Mouse (Mus musculus): ENCODE measurements around the gene Zfp451. TPM values are rescaled to one million over a fixed set of nuclear protein-coding genes. Genes with fewer than 3 reads are reported as not detected.
"Not testable (repeated sequence)": the region's sequence is repeated elsewhere in the genome, so short reads cannot be mapped to it uniquely, and the experiment has no call there.

The Zfp451 gene
- polyA plus RNA-seq, 1 experiment, result 152 TPM

GRCm38 (mm10) chr1:33749109-33749508, 65.3 kb downstream of the Zfp451 start:
- TF ChIP-seq POLR2A (IDR thresholded peaks at IDR 0.05; ENCODE audit: control insufficient read depth, low read depth, low read length), result no peak
- peak; percentile 11; the same call in 1 of the 2 replicates for TF ChIP-seq CTCF (IDR thresholded peaks at IDR 0.05; ENCODE audit: control insufficient read depth, insufficient read depth, insufficient replicate concordance, low read depth, low read length)
- Histone ChIP-seq H3K27ac (ENCODE audit: control insufficient read depth, insufficient read depth, low read depth, low read length) (no peak overlapping the region), H3K4me3 (ENCODE audit: control insufficient read depth, low read depth, low read length) (no peak overlapping the region), H3K27me3 (ENCODE audit: control insufficient read depth, insufficient read depth, low read length) (no peaks in the 10 kb centered on the region), H3K4me1 (ENCODE audit: control insufficient read depth, insufficient read depth, low read length) (no peaks in the 10 kb centered on the region; the same call in 1 of the 2 replicates), H3K36me3 (ENCODE audit: control insufficient read depth, insufficient read depth, low read length) (no peaks in the 10 kb centered on the region)

- Histone ChIP-seq H3K27me3 (ENCODE audit: control insufficient read depth, insufficient read depth, low read length) (no peaks in the 10 kb centered on the region), H3K4me1 (ENCODE audit: control insufficient read depth, insufficient read depth, low read length) (no peaks in the 10 kb centered on the region; the same call in 1 of the 2 replicates), H3K27ac (ENCODE audit: control insufficient read depth, insufficient read depth, low read depth, low read length) (no peak overlapping the region), H3K36me3 (ENCODE audit: control insufficient read depth, insufficient read depth, low read length) (no peaks in the 10 kb centered on the region; the same call in 1 of the 2 replicates), H3K4me3 (ENCODE audit: control insufficient read depth, low read depth, low read length) (no peak overlapping the region)
- TF ChIP-seq CTCF (IDR thresholded peaks at IDR 0.05; ENCODE audit: control insufficient read depth, insufficient read depth, insufficient replicate concordance, low read depth, low read length), result no peak
- no peak for TF ChIP-seq POLR2A (IDR thresholded peaks at IDR 0.05; ENCODE audit: control insufficient read depth, low read depth, low read length)
These were observed 68.5 kb downstream of the Zfp451 start for GRCm38 (mm10) chr1:33745901-33746300.

GRCm38 (mm10) chr1:33744815-33745214, 69.6 kb downstream of the Zfp451 start:
- not testable (repeated sequence) for H3K4me3 ChIP-seq (ENCODE audit: control insufficient read depth, low read depth, low read length); H3K4me1 ChIP-seq (ENCODE audit: control insufficient read depth, insufficient read depth, low read length); H3K27ac ChIP-seq (ENCODE audit: control insufficient read depth, insufficient read depth, low read depth, low read length); H3K36me3 ChIP-seq (ENCODE audit: control insufficient read depth, insufficient read depth, low read length); H3K27me3 ChIP-seq (ENCODE audit: control insufficient read depth, insufficient read depth, low read length)

GRCm38 (mm10) chr1:33742903-33743302, 71.5 kb downstream of the Zfp451 start:
- Histone ChIP-seq H3K36me3 (ENCODE audit: control insufficient read depth, insufficient read depth, low read length) (no peaks in the 10 kb centered on the region; the same call in none of the 2 replicates), H3K27me3 (ENCODE audit: control insufficient read depth, insufficient read depth, low read length) (no peaks in the 10 kb centered on the region), H3K4me1 (ENCODE audit: control insufficient read depth, insufficient read depth, low read length) (no peaks in the 10 kb centered on the region), H3K27ac (ENCODE audit: control insufficient read depth, insufficient read depth, low read depth, low read length) (no peak overlapping the region), H3K4me3 (ENCODE audit: control insufficient read depth, low read depth, low read length) (no peak overlapping the region)
- TF ChIP-seq CTCF (IDR thresholded peaks at IDR 0.05; ENCODE audit: control insufficient read depth, insufficient read depth, insufficient replicate concordance, low read depth, low read length) (peak; percentile 73; the same call in 1 of the 2 replicates), POLR2A (IDR thresholded peaks at IDR 0.05; ENCODE audit: control insufficient read depth, low read depth, low read length) (no peak)

GRCm38 (mm10) chr1:33739302-33739701, 75.1 kb downstream of the Zfp451 start:
- no peak overlapping the region for H3K4me3 ChIP-seq (ENCODE audit: control insufficient read depth, low read depth, low read length)
- no peaks in the 10 kb centered on the region for H3K4me1 ChIP-seq (ENCODE audit: control insufficient read depth, insufficient read depth, low read length)
- no peaks in the 10 kb centered on the region; the same call in none of the 2 replicates for H3K36me3 ChIP-seq (ENCODE audit: control insufficient read depth, insufficient read depth, low read length)
- H3K27me3 ChIP-seq (ENCODE audit: control insufficient read depth, insufficient read depth, low read length), result no peaks in the 10 kb centered on the region
- peak; percentile 67; the same call in 1 of the 2 replicates for TF ChIP-seq CTCF (IDR thresholded peaks at IDR 0.05; ENCODE audit: control insufficient read depth, insufficient read depth, insufficient replicate concordance, low read depth, low read length)
- no peak for TF ChIP-seq POLR2A (IDR thresholded peaks at IDR 0.05; ENCODE audit: control insufficient read depth, low read depth, low read length)
- H3K27ac ChIP-seq (ENCODE audit: control insufficient read depth, insufficient read depth, low read depth, low read length), result no peak overlapping the region

- Histone ChIP-seq H3K36me3 (ENCODE audit: control insufficient read depth, insufficient read depth, low read length) (no peaks in the 10 kb centered on the region; the same call in none of the 2 replicates), H3K27ac (ENCODE audit: control insufficient read depth, insufficient read depth, low read depth, low read length) (no peak overlapping the region), H3K27me3 (ENCODE audit: control insufficient read depth, insufficient read depth, low read length) (no peaks in the 10 kb centered on the region), H3K4me1 (ENCODE audit: control insufficient read depth, insufficient read depth, low read length) (no peaks in the 10 kb centered on the region), H3K4me3 (ENCODE audit: control insufficient read depth, low read depth, low read length) (no peak overlapping the region)
- TF ChIP-seq POLR2A (IDR thresholded peaks at IDR 0.05; ENCODE audit: control insufficient read depth, low read depth, low read length), result no peak
- TF ChIP-seq CTCF (IDR thresholded peaks at IDR 0.05; ENCODE audit: control insufficient read depth, insufficient read depth, insufficient replicate concordance, low read depth, low read length), result no peak
These were observed 75.6 kb downstream of the Zfp451 start for GRCm38 (mm10) chr1:33738681-33739278.

- H3K36me3 ChIP-seq (ENCODE audit: control insufficient read depth, insufficient read depth, low read length), result no peaks in the 10 kb centered on the region; the same call in none of the 2 replicates
- no peaks in the 10 kb centered on the region for H3K4me1 ChIP-seq (ENCODE audit: control insufficient read depth, insufficient read depth, low read length)
- no peaks in the 10 kb centered on the region for H3K27me3 ChIP-seq (ENCODE audit: control insufficient read depth, insufficient read depth, low read length)
- no peak overlapping the region for H3K4me3 ChIP-seq (ENCODE audit: control insufficient read depth, low read depth, low read length)
- no peak overlapping the region for H3K27ac ChIP-seq (ENCODE audit: control insufficient read depth, insufficient read depth, low read depth, low read length)
- TF ChIP-seq POLR2A (IDR thresholded peaks at IDR 0.05; ENCODE audit: control insufficient read depth, low read depth, low read length) (no peak), CTCF (IDR thresholded peaks at IDR 0.05; ENCODE audit: control insufficient read depth, insufficient read depth, insufficient replicate concordance, low read depth, low read length) (no peak)
These were observed 76.1 kb downstream of the Zfp451 start for GRCm38 (mm10) chr1:33738281-33738680.
